Mouse (Mus musculus): ENCODE data around the gene Mtx1. TPM values are rescaled to one million over a fixed set of nuclear protein-coding genes. Genes with fewer than 3 reads are reported as not detected.
"Not testable (repeated sequence)": the region's sequence is repeated elsewhere in the genome, so short reads cannot be mapped to it uniquely, and the experiment has no call there.

Gene Mtx1
- polyA plus RNA-seq, 1 experiment = 150 TPM

- DNase-seq (ENCODE audit: low read depth) = no peak
Measured at GRCm38 (mm10) chr3:89183058-89183958, 43.6 kb downstream of the Mtx1 start, which contains the start of gene Fam189b. Gene Fam189b, plus strand, starts transcription at chr3:89183143.

- DNase-seq (ENCODE audit: low read depth) = no peak
Measured at GRCm38 (mm10) chr3:89182531-89183057, 44.3 kb downstream of the Mtx1 start.

- DNase-seq (ENCODE audit: low read depth) = no peak
Measured at GRCm38 (mm10) chr3:89181749-89182500, 45.0 kb downstream of the Mtx1 start.

- no peak for DNase-seq (ENCODE audit: low read depth)
Measured at GRCm38 (mm10) chr3:89179056-89179455, 47.8 kb downstream of the Mtx1 start.

GRCm38 (mm10) chr3:89178107-89178385 is 48.8 kb downstream of the Mtx1 start:
- no peak for DNase-seq (ENCODE audit: low read depth)

- DNase-seq (ENCODE audit: low read depth) = peak; percentile 90
Measured at GRCm38 (mm10) chr3:89177242-89178106, 49.4 kb downstream of the Mtx1 start, which contains the start of gene Scamp3. Gene Scamp3, plus strand, starts transcription at chr3:89177473.

- no peak for DNase-seq (ENCODE audit: low read depth)
Measured at GRCm38 (mm10) chr3:89176421-89176820, 50.5 kb downstream of the Mtx1 start.

- no peak for DNase-seq (ENCODE audit: low read depth)
Measured at GRCm38 (mm10) chr3:89175544-89175943, 51.3 kb downstream of the Mtx1 start.

GRCm38 (mm10) chr3:89174844-89175243 is 52.0 kb downstream of the Mtx1 start:
- DNase-seq (ENCODE audit: low read depth) = no peak

- no peak for DNase-seq (ENCODE audit: low read depth)
Measured at GRCm38 (mm10) chr3:89166945-89167344, 59.9 kb downstream of the Mtx1 start.

- DNase-seq (ENCODE audit: low read depth) = no peak
Measured at GRCm38 (mm10) chr3:89165268-89165870, 61.5 kb downstream of the Mtx1 start.

- no peak for DNase-seq (ENCODE audit: low read depth)
Measured at GRCm38 (mm10) chr3:89164506-89165267, 62.2 kb downstream of the Mtx1 start, which contains the start of gene Clk2. Gene Clk2, plus strand, starts transcription at chr3:89164795.

- no peak for DNase-seq (ENCODE audit: low read depth)
Measured at GRCm38 (mm10) chr3:89163643-89164245, 63.1 kb downstream of the Mtx1 start.

- DNase-seq (ENCODE audit: low read depth) = no peak
Measured at GRCm38 (mm10) chr3:89163123-89163522, 63.8 kb downstream of the Mtx1 start.

GRCm38 (mm10) chr3:89161786-89162185 is 65.1 kb downstream of the Mtx1 start:
- no peak for DNase-seq (ENCODE audit: low read depth)

GRCm38 (mm10) chr3:89161207-89161606 is 65.7 kb downstream of the Mtx1 start:
- not testable (repeated sequence) for DNase-seq (ENCODE audit: low read depth)

- no peak for DNase-seq (ENCODE audit: low read depth)
Measured at GRCm38 (mm10) chr3:89159616-89160344, 67.1 kb downstream of the Mtx1 start, which contains the start of gene Hcn3. Gene Hcn3, minus strand, starts transcription at chr3:89160196.

- no peak for DNase-seq (ENCODE audit: low read depth)
Measured at GRCm38 (mm10) chr3:89159211-89159610, 67.7 kb downstream of the Mtx1 start.

Data from gonadal fat pad, adult 2 months (tissue).